Mouse (Mus musculus) forebrain, embryonic 16.5 days (tissue): ENCODE measurements around the gene Gse1. TPM values are rescaled to one million over a fixed set of nuclear protein-coding genes. Genes with fewer than 3 reads are reported as not detected.

Source experiments
- ATAC-seq: fragments of 200-750 bp; cut with Nextera tagmentation; 2 replicates; pipeline ENCODE4 v1.8.0; 2017; ENCODE audit warnings: mild to moderate bottlenecking, moderate library complexity
- H3K27ac ChIP-seq: fragments of 300-500 bp; sonication (generic); 2 replicates; pipeline ENCODE4 v1.5.1; 2014; ENCODE audit warnings: low read length, control low read depth
- H3K27me3 ChIP-seq: fragments of 300-500 bp; sonication (generic); replicated peaks from 2 replicates; pipeline ENCODE4 v1.6.1; 2014; ENCODE audit warnings: low read length; ENCODE audit not compliant: control insufficient read depth, insufficient read depth
- H3K36me3 ChIP-seq: fragments of 300-500 bp; sonication (generic); 2 replicates; pipeline ENCODE4 v1.6.1; 2014; ENCODE audit not compliant: control insufficient read depth, insufficient read depth
- H3K4me1 ChIP-seq: fragments of 300-500 bp; sonication (generic); replicated peaks from 2 replicates; pipeline ENCODE4 v1.6.1; 2014; ENCODE audit warnings: low read length; ENCODE audit not compliant: control insufficient read depth, insufficient read depth
- H3K4me2 ChIP-seq: fragments of 300-500 bp; sonication (generic); 2 replicates; pipeline ENCODE4 v1.6.1; 2014; ENCODE audit warnings: mild to moderate bottlenecking, low read length, control low read depth
- H3K4me3 ChIP-seq: fragments of 300-500 bp; sonication (generic); replicated peaks from 2 replicates; pipeline ENCODE4 v1.5.1; 2014; ENCODE audit warnings: mild to moderate bottlenecking, low read length, control low read depth
- H3K9ac ChIP-seq: fragments of 300-500 bp; sonication (generic); replicated peaks from 2 replicates; pipeline ENCODE4 v1.6.1; 2014; ENCODE audit warnings: low read depth, low read length, control low read depth
- H3K9me3 ChIP-seq: fragments of 300-500 bp; sonication (generic); 2 replicates; pipeline ENCODE4 v1.6.1; 2016; ENCODE audit warnings: low read length; ENCODE audit not compliant: control insufficient read depth
- WGBS: fragments of 180-500 bp; shearing (Covaris S2); extraction: QIAGEN DNeasy Blood & Tissue Kit; methylation state at CpG from one replicate; pipeline ENCODE4 v1.1.7; 2014; 5-methylcytosine and 5-hydroxymethylcytosine counted together
- polyA plus RNA-seq: library from polyadenylated mRNA; unstranded; fragments of >200 nt; fragmentation: Nextera tagmentation; extraction: Ambion mirVana; gene quantifications from 2 replicates; pipeline ENCODE4 v1.2.1, GENCODE M21; 2015

The Gse1 gene
- polyA plus RNA-seq, 1 experiment from 2014 or later: 34.9 TPM

DNA sequence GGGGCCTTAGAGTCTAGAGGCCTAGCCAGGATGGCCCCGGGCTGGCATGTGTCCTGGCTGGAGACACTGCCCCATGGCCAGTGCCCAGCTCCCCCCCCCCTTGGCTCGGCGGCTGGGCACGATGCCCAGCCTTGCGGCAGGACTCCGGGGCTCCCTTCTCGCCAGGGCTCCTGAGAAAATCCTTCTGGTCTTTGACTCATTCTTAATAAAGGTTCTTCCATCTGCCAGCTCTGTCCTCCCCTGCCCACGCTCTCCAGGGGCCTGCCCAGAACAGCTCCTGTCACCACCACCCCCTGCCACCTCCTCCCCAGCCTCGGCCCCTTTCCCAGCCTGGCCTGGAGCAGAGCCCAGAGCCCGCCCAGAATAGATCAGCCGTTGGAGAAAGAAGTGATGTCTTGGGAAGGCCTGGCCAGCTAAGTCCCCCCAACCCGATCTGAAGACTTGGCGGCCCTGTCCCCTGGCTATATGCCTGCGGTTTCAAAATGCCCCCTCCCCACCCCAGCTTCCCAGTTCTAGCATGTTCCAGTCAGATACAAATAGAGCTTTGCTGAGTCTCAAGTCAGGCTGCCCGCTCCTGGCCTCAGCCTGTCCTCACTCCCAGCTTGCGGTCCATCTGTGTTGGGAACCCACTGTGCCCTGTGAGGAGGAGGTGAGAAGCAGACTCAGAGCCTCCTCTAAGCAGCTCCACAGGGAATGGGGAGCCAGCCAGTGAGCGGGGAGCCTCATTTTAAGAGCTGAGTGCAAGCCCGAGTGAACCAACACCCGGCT, 154.4 kb downstream of the Gse1 start:
- WGBS: 22% methylated on average over 19 of the region's 19 CpGs
- H3K27me3 ChIP-seq: no peaks in the 10 kb centered on the region
- no peak overlapping the region for H3K4me3 ChIP-seq
- peak; percentile 91 for ATAC-seq
- no peak overlapping the region for H3K4me2 ChIP-seq
- no peaks in the 10 kb centered on the region for H3K9me3 ChIP-seq
- peaks cover 49% of the 10 kb centered on the region for H3K4me1 ChIP-seq
- peak overlapping the region; percentile 2 for H3K9ac ChIP-seq
- no peaks in the 10 kb centered on the region for H3K36me3 ChIP-seq
- peak overlapping the region; percentile 87 for H3K27ac ChIP-seq

DNA sequence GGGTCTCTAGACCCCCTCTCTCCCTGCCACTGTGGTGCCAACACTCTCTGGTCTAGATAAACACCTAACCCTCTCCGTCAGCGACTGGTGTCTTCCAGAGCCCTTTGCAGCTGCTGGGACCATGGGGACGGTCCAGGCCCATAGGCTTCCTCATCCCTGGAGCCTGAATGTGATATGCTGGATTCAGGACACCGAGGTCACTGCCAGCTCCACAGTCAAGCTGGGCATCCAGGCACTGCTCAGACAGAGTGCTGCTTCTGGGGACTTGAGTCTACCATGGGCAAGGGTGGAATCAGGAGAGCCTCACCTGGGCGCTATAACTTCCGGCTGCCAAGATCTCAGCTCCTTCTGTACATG, 154.9 kb downstream of the Gse1 start:
- ATAC-seq: no peak
- Histone ChIP-seq H3K27me3 (no peaks in the 10 kb centered on the region), H3K27ac (peak overlapping the region; percentile 87), H3K9ac (peak overlapping the region; percentile 1), H3K36me3 (no peaks in the 10 kb centered on the region), H3K9me3 (no peaks in the 10 kb centered on the region), H3K4me1 (peaks cover 44% of the 10 kb centered on the region), H3K4me2 (no peak overlapping the region), H3K4me3 (no peak overlapping the region)
- 63% methylated on average over 6 of the region's 6 CpGs for WGBS

DNA sequence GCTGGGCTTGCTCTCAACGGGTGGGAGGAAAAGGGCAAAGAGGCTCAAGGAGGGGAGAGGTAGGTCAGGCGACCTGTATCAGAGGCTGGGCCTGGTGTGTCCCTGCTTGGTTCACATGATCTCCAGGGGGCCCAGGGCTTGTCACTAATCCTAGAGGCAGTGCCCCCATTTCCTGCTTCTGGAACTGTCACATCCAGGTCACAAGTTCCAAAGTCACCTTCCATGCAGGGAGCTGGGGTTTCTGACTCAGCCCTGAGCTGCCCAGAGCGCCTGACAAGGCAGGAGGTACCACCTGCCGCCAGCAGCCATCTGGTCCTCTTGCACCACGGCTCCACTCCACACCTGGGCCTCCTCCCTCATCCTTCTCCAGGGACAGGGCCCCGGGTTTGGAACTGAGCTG, 155.5 kb downstream of the Gse1 start:
- 51% methylated on average over 6 of the region's 6 CpGs for WGBS
- Histone ChIP-seq H3K4me1 (peaks cover 42% of the 10 kb centered on the region), H3K4me3 (no peak overlapping the region), H3K27ac (peak overlapping the region; percentile 87), H3K4me2 (no peak overlapping the region), H3K36me3 (no peaks in the 10 kb centered on the region), H3K9me3 (no peaks in the 10 kb centered on the region), H3K9ac (peak overlapping the region; percentile 37), H3K27me3 (no peaks in the 10 kb centered on the region)
- ATAC-seq: no peak

DNA sequence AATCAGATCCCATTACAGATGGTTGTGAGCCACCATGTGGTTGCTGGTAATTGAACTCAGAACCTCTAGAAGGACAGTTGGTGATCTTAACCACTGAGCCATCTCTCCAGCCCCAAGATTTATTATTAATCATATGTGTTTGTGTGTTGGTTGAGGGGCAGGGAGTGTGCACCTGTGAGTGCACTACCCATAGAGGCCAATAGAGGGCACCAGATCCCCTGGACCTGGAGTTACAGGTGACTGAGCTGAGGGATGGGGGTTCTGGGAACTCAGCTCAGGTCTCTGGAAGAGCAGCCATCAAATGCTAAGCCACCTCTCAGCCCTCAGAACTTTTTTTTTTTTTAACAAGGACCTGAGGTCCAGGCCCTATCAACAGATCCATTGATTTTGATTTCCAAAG, 156.5 kb downstream of the Gse1 start:
- Histone ChIP-seq H3K4me3 (no peak overlapping the region), H3K4me1 (peaks cover 39% of the 10 kb centered on the region), H3K9ac (no peak overlapping the region), H3K9me3 (no peaks in the 10 kb centered on the region), H3K27me3 (no peaks in the 10 kb centered on the region), H3K4me2 (no peak overlapping the region), H3K27ac (no peak overlapping the region), H3K36me3 (no peaks in the 10 kb centered on the region)
- no peak for ATAC-seq

- peaks cover 27% of the 10 kb centered on the region for H3K4me1 ChIP-seq
- no peaks in the 10 kb centered on the region for H3K27me3 ChIP-seq
- H3K9ac ChIP-seq: no peak overlapping the region
- H3K27ac ChIP-seq: no peak overlapping the region
- no peak overlapping the region for H3K4me3 ChIP-seq
- ATAC-seq: no peak
- no peak overlapping the region for H3K4me2 ChIP-seq
- 76% methylated on average over 6 of the region's 6 CpGs for WGBS
- no peaks in the 10 kb centered on the region for H3K36me3 ChIP-seq
- no peaks in the 10 kb centered on the region for H3K9me3 ChIP-seq
These were observed 160.0 kb downstream of the Gse1 start for GRCm38 (mm10) chr8:120388246-120388645.

GRCm38 (mm10) chr8:120390598-120390997, 162.3 kb downstream of the Gse1 start:
- WGBS: 96% methylated on average over 7 of the region's 7 CpGs
- no peak overlapping the region for H3K27ac ChIP-seq
- H3K9me3 ChIP-seq: no peaks in the 10 kb centered on the region
- H3K4me3 ChIP-seq: no peak overlapping the region
- H3K9ac ChIP-seq: no peak overlapping the region
- H3K36me3 ChIP-seq: no peaks in the 10 kb centered on the region
- H3K27me3 ChIP-seq: no peaks in the 10 kb centered on the region
- H3K4me1 ChIP-seq: peaks cover 33% of the 10 kb centered on the region
- H3K4me2 ChIP-seq: no peak overlapping the region
- ATAC-seq: no peak

GRCm38 (mm10) chr8:120391856-120392255, 163.6 kb downstream of the Gse1 start:
- H3K9ac ChIP-seq: no peak overlapping the region
- 74% methylated on average over 21 of the region's 21 CpGs for WGBS

GRCm38 (mm10) chr8:120393085-120393484, 164.8 kb downstream of the Gse1 start:
- WGBS: 86% methylated on average over 11 of the region's 11 CpGs
- Histone ChIP-seq H3K4me1 (peaks cover 47% of the 10 kb centered on the region), H3K36me3 (no peaks in the 10 kb centered on the region), H3K4me3 (no peak overlapping the region), H3K27ac (no peak overlapping the region), H3K27me3 (no peaks in the 10 kb centered on the region), H3K4me2 (no peak overlapping the region), H3K9ac (no peak overlapping the region), H3K9me3 (no peaks in the 10 kb centered on the region)
- no peak for ATAC-seq

More at GRCm38 (mm10) chr8:120391856-120392255, 163.6 kb downstream of the Gse1 start:
- H3K4me3 ChIP-seq: no peak overlapping the region
- no peaks in the 10 kb centered on the region for H3K36me3 ChIP-seq
- ATAC-seq: no peak
- H3K9me3 ChIP-seq: no peaks in the 10 kb centered on the region
- H3K4me1 ChIP-seq: peaks cover 35% of the 10 kb centered on the region
- H3K27me3 ChIP-seq: no peaks in the 10 kb centered on the region
- H3K27ac ChIP-seq: no peak overlapping the region
- H3K4me2 ChIP-seq: no peak overlapping the region

DNA sequence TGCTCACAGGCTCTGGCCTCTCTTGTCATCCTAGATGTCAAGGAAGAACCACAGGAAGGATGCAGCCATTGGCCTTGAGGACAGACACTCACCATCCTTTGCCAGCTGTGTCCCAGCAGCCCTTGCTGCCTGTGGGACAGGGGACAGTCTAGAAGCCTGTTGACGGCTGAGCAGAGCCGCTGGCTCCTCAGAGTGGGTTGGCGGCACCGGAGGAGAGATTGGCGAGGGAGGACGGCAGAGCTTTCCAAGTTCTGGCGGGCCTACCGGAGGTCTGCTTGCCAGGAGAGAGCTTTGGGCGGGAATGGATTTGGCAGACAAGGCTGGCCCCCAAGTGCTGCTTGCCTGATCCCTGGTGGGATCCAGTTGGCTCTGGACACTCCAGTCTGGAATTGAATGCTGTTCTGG, 165.6 kb downstream of the Gse1 start:
- H3K27ac ChIP-seq: peak overlapping the region; percentile 84
- no peak overlapping the region for H3K9ac ChIP-seq
- 53% methylated on average over 9 of the region's 9 CpGs for WGBS
- ATAC-seq: peak; percentile 67
- no peaks in the 10 kb centered on the region for H3K36me3 ChIP-seq
- no peak overlapping the region for H3K4me2 ChIP-seq
- peaks cover 51% of the 10 kb centered on the region for H3K4me1 ChIP-seq
- no peak overlapping the region for H3K4me3 ChIP-seq
- H3K9me3 ChIP-seq: no peaks in the 10 kb centered on the region
- no peaks in the 10 kb centered on the region for H3K27me3 ChIP-seq

DNA sequence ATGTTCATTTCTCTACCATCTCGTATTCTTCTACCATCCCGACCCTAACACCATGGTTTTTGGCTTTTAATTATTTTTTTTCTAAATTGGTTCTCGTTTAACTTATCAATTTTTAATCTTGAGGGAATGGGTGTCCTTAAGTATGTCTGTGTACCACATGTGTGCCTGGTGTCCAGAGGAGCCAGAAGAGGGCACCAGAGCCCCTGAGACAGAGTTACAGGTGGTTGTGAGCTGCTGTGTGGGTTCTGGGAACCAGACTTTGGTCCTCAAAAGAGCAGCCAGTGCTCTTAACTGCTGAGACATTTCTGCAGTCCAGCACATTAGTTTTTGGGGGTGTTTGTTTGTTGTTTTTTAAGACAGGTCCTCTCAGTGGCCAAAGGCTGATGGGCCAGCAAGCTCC, 167.6 kb downstream of the Gse1 start:
- 95% methylated on average over 3 of the region's 3 CpGs for WGBS
- ATAC-seq: no peak
- no peaks in the 10 kb centered on the region for H3K27me3 ChIP-seq
- no peak overlapping the region for H3K27ac ChIP-seq
- no peaks in the 10 kb centered on the region for H3K36me3 ChIP-seq
- no peak overlapping the region for H3K9ac ChIP-seq
- H3K9me3 ChIP-seq: no peaks in the 10 kb centered on the region
- H3K4me3 ChIP-seq: no peak overlapping the region
- H3K4me2 ChIP-seq: no peak overlapping the region
- H3K4me1 ChIP-seq: peaks cover 63% of the 10 kb centered on the region
